Mouse (Mus musculus) kidney, adult 2 months (tissue): ENCODE measurements around the gene Slc26a3. TPM values are rescaled to one million over a fixed set of nuclear protein-coding genes. Genes with fewer than 3 reads are reported as not detected.
A peak's percentile ranks its signal among the peaks of the same experiment; 100 is the strongest.

Source experiments
- DNase-seq: peaks from one replicate; pipeline ENCODE4 v3.0.0; 2021
- H3K27ac ChIP-seq: fragments of 200-500 bp; 2 replicates; pipeline ENCODE4 v1.5.1; 2012; ENCODE audit warnings: low read depth, low read length, control low read depth, inconsistent platforms; ENCODE audit not compliant: insufficient read depth
- H3K27me3 ChIP-seq: fragments of 200-500 bp; replicated peaks from 2 replicates; pipeline ENCODE4 v1.6.1; 2012; ENCODE audit warnings: mild to moderate bottlenecking, moderate library complexity, low read length, inconsistent platforms; ENCODE audit not compliant: control insufficient read depth, insufficient read depth
- H3K36me3 ChIP-seq: fragments of 200-500 bp; 2 replicates; pipeline ENCODE4 v1.6.1; 2012; ENCODE audit warnings: mild to moderate bottlenecking, moderate library complexity, low read length, inconsistent platforms; ENCODE audit not compliant: control insufficient read depth, insufficient read depth
- H3K4me1 ChIP-seq: fragments of 200-500 bp; 2 replicates; pipeline ENCODE4 v1.6.1; 2011; ENCODE audit warnings: low read length; ENCODE audit not compliant: control insufficient read depth, insufficient read depth
- H3K4me3 ChIP-seq: fragments of 200-500 bp; 2 replicates; pipeline ENCODE4 v1.5.1; 2011; ENCODE audit warnings: mild to moderate bottlenecking, low read depth, low read length, control low read depth; ENCODE audit not compliant: insufficient read depth
- CTCF ChIP-seq: fragments of 200-500 bp; conservative IDR thresholded peaks from 2 replicates; pipeline ENCODE4 v1.5.1; 2011; ENCODE audit warnings: low read depth, mild to moderate bottlenecking, control low read depth, low read length, moderate library complexity, mixed read lengths; ENCODE audit not compliant: insufficient read depth, insufficient read length
- POLR2A ChIP-seq: fragments of 200-500 bp; IDR thresholded peaks from one replicate; pipeline ENCODE4 v1.6.1; 2011; ENCODE audit warnings: low read depth, low read length, control low read depth
- WGBS: fragments of 180-500 bp; shearing (Covaris S2); methylation state at CpG from one replicate; pipeline ENCODE4 v1.1.7; 2018; 5-methylcytosine and 5-hydroxymethylcytosine counted together
- polyA plus RNA-seq: library from polyadenylated mRNA; depleted of rRNA; stranded (reverse); fragments of >200 nt; gene quantifications from 2 replicates; pipeline ENCODE4 v1.2.3, GENCODE M21; 2012; rRNA removed

The Slc26a3 gene
- polyA plus RNA-seq: 0.05 and 0.15 TPM in 2 replicates

DNA sequence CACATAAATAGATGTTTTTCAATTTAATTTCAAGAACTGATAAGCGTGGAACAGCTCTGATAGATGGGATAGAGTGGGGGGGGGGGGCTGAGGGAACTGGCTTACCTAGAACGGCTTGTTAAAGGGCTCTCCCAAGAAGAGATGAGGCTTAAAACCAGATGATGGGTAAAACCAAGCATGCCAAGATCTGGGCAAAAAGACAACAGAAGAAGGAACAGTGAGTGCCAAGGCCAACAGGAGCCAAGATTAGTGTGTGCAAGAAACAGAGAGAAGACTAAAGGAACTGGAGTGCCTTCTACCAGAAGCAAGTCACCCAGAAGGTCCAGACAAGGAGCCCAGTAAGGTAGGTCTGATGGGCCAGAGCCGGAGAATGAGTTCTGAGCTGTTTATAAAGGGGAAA is at the start of gene Slc26a3:
Gene Slc26a3 (plus strand): TSS at position 301 of the 400 bp plus-strand sequence.
- no peaks in the 10 kb centered on the region for H3K4me1 ChIP-seq
- WGBS: 86% methylated on average over 3 of the region's 3 CpGs
- H3K36me3 ChIP-seq: no peaks in the 10 kb centered on the region
- DNase-seq: no peak
- no peaks in the 10 kb centered on the region for H3K27me3 ChIP-seq
- no peak within 1 kb of the TSS for H3K4me3 ChIP-seq
- no peak for TF ChIP-seq CTCF
- no peak for TF ChIP-seq POLR2A
- H3K27ac ChIP-seq: no peak within 1 kb of the TSS

- Histone ChIP-seq H3K27ac (peak overlapping the region; percentile 96), H3K27me3 (no peaks in the 10 kb centered on the region), H3K4me1 (peaks cover 6% of the 10 kb centered on the region; the same call in 1 of the 2 replicates), H3K4me3 (peak overlapping the region; percentile 89), H3K36me3 (peaks cover 3% of the 10 kb centered on the region)
- WGBS: 12% methylated on average over 15 of the region's 15 CpGs
- DNase-seq: peak; percentile 2
- TF ChIP-seq POLR2A (no peak), CTCF (no peak)
Observed at GRCm38 (mm10) chr12:31350191-31350943, 40.3 kb upstream of the Slc26a3 start.

DNA sequence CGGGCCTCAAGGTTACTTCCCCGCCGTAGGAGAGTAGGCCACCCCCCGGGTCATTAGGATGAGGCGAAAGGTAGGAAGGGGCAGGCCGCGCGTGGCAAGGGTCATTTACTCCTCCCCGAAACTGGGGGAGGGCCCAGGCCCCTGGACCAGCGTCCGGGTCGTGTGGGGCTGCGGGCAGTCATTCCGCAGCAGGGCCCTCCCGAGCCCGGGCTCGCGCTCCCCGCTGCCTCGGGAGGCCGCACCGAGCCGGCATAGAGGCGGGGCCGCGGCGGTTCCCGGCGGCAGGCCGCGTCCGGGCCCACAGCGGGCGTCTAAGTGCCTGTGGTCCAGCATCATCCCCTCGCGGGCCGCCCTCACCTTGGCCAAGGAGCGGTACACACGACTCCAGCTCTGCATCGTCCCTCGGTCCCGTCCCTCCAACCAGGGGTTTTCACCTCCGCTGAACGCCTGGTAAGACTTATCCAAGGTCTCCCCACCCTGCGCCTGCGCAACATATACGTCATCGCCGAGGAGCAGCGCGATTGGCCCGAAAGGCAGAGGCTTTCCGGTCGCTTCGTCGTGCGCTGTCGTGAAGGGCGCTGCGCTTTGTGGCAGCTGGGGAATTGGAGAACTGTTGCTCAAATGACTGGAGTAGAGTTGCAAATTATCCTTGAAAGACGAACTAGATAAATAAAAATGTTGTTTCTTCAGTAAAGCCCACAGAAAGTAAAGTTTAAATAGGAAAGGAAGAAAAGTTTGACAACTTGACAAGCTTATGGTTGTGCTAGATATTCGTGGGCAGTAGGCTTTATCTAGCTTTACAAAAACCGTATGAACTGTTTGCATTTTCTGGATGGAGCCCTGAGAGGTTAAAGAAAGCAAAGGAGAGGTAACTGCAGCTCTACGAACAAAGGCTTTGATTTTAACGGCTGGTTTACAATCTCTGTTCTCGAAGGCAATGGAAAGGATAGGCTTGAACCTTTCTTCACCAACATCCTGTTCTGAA is 39.4 kb upstream of the Slc26a3 start, which contains the start of gene Dld:
Gene Dld (minus strand): TSS at position 510 of the 985 bp plus-strand sequence.
- peak; percentile 98 for DNase-seq
- H3K36me3 ChIP-seq: peaks cover 3% of the 10 kb centered on the region
- H3K27ac ChIP-seq: peak within 1 kb of the TSS; percentile 96
- peak within 1 kb of the TSS; percentile 89 for H3K4me3 ChIP-seq
- TF ChIP-seq POLR2A (peak; percentile 85), CTCF (no peak)
- H3K4me1 ChIP-seq: peaks cover 6% of the 10 kb centered on the region; the same call in 1 of the 2 replicates
- no peaks in the 10 kb centered on the region for H3K27me3 ChIP-seq
- WGBS: 4% methylated on average over 66 of the region's 66 CpGs

DNA sequence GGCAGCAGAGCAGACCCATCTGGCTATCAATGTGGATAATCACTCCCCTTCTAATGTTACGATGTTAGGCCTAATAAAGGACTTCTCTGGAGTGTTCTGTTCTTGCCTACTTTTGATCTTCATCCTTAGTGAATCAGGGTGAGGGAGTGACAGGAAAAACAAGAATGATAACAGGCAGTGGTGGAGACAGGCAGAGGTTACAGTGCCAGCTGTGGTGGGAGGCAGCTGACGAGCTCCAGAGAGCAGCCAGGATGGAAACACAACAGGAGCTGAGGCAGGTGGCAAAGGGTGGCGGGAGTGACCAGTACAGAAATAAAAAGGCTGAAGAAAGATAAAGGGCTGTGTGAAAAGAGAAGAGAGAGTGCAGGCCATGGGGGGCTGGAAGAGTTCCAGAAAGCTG is 24.2 kb upstream of the Slc26a3 start:
- DNase-seq: no peak
- TF ChIP-seq CTCF (no peak), POLR2A (no peak)
- no peak overlapping the region for H3K4me3 ChIP-seq
- no peaks in the 10 kb centered on the region for H3K4me1 ChIP-seq
- H3K36me3 ChIP-seq: no peaks in the 10 kb centered on the region
- WGBS: 66% methylated on average over 3 of the region's 3 CpGs
- H3K27me3 ChIP-seq: no peaks in the 10 kb centered on the region
- no peak overlapping the region for H3K27ac ChIP-seq

- no peaks in the 10 kb centered on the region for H3K36me3 ChIP-seq
- no peak for DNase-seq
Observed at GRCm38 (mm10) chr12:31367721-31368120, 22.9 kb upstream of the Slc26a3 start.

GRCm38 (mm10) chr12:31369118-31369517 is 21.6 kb upstream of the Slc26a3 start:
- 84% methylated on average over 1 of the region's 1 CpGs for WGBS
- TF ChIP-seq CTCF (no peak), POLR2A (no peak)
- no peaks in the 10 kb centered on the region for H3K4me1 ChIP-seq

More at GRCm38 (mm10) chr12:31367721-31368120, 22.9 kb upstream of the Slc26a3 start:
- Histone ChIP-seq H3K27me3 (no peaks in the 10 kb centered on the region), H3K4me3 (no peak overlapping the region), H3K4me1 (no peaks in the 10 kb centered on the region), H3K27ac (no peak overlapping the region)
- TF ChIP-seq POLR2A: no peak
- TF ChIP-seq CTCF: no peak
- 86% methylated on average over 5 of the region's 5 CpGs for WGBS

More at GRCm38 (mm10) chr12:31369118-31369517, 21.6 kb upstream of the Slc26a3 start:
- Histone ChIP-seq H3K4me3 (no peak overlapping the region), H3K27me3 (no peaks in the 10 kb centered on the region), H3K36me3 (no peaks in the 10 kb centered on the region), H3K27ac (no peak overlapping the region)
- no peak for DNase-seq
